15 mouse cellular contexts compared by ENCODE assay signal in the genomic region with DNA sequence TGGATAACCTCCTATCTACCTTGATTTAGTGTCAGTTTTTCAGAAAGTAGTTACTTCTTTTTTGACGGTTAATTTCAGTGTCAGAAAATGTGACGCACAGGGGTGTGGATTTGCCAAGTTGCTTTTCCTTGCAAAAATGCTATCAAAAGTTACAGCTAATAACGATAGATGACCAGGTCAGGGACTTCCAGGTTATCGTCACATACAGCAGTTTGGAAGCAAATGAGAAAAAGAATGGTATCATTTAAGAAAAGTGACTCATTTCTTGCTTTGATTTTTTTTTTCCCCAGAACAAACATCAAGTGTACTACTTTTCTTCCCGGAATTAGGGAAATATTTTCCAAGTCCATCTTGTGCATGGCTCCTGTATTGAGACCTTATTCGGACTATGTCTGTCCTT. TPM values are rescaled to one million over a fixed set of nuclear protein-coding genes. Genes with fewer than 3 reads are reported as not detected.
DNase-seq lines count a peak whose midpoint lies in the region; ATAC-seq and TF ChIP-seq lines count a peak whose summit lies in the region.
"Had no signal": no experiment of that assay in that cellular context is flagged by ENCODE, and none has a peak within 500 bp of the region (broad histone marks: within the 10 kb centered on the region; RNA-seq: fewer than 3 reads in every experiment).

No protein-coding gene starts in this region.

- no peak for DNase-seq in heart, embryonic 10.5 days (ENCODE audit: low spot score)
- DNase-seq in heart, postnatal 25 days (ENCODE audit: low spot score): no peak
- no peak for DNase-seq in liver
- DNase-seq in forebrain, postnatal 0 days: no peak
- no peak for DNase-seq in liver, postnatal 0 days
- DNase-seq in natural killer cell, adult 2 months (ENCODE audit: low spot score in 2 of 2): no peak
- DNase-seq: cerebellum, adult 11-12 months; gastrocnemius, postnatal 10 days; right cerebral cortex, postnatal 25 days had no signal

- intact Hi-C loops in heart, postnatal 25 days (cut with DNase I): loop anchor here (2.0 to 10.0 kb wide), 5 partner anchors 15 to 163 kb away; partner anchors contain the start of gene Agl

- no peaks in the 10 kb centered on the region for H3K27me3 ChIP-seq in heart, embryonic 10.5 days (ENCODE audit: insufficient read depth, poor library complexity, severe bottlenecking)
- no peaks in the 10 kb centered on the region for H3K27me3 ChIP-seq in liver, embryonic 12.5 days (replicated peaks)
- no peaks in the 10 kb centered on the region for H3K27me3 ChIP-seq in forebrain, postnatal 0 days (ENCODE audit: insufficient read depth, low read length)
- H3K27me3 ChIP-seq in liver, postnatal 0 days (ENCODE audit: insufficient read depth, low read length): no peaks in the 10 kb centered on the region
- H3K27me3 ChIP-seq: Patski had no signal

- H3K4me2 ChIP-seq in liver, embryonic 12.5 days: peak overlapping the region; percentile 16; the same call in 1 of the 2 replicates
- H3K4me2 ChIP-seq in forebrain, postnatal 0 days (ENCODE audit: low read depth): peak overlapping the region; percentile 59
- peak overlapping the region; percentile 56 for H3K4me2 ChIP-seq in liver, postnatal 0 days (ENCODE audit: low read depth, low read length)

- WGBS in heart, embryonic 10.5 days: 81% methylated on average over 6 of the region's 6 CpGs
- 73% methylated on average over 6 of the region's 6 CpGs for WGBS in liver, embryonic 12.5 days (ENCODE audit: insufficient replicate concordance)
- WGBS in forebrain, postnatal 0 days: 61% methylated on average over 6 of the region's 6 CpGs
- WGBS in liver, postnatal 0 days (ENCODE audit: insufficient replicate concordance): 57% methylated on average over 6 of the region's 6 CpGs

- no peak for TF ChIP-seq CTCF in forebrain, postnatal 0 days (IDR thresholded peaks at IDR 0.05; ENCODE audit: low read depth)
- no peak for TF ChIP-seq CTCF in liver, postnatal 0 days (IDR thresholded peaks at IDR 0.05; ENCODE audit: low read depth)

- no peak for ATAC-seq in liver, embryonic 12.5 days
- ATAC-seq in forebrain, postnatal 0 days: no peak
- ATAC-seq in liver, postnatal 0 days: no peak
- no peak for ATAC-seq in megakaryocyte, adult 5-6 weeks (ENCODE audit: poor library complexity, severe bottlenecking)

- H3K4me1 ChIP-seq in heart, embryonic 10.5 days: peaks cover 5% of the 10 kb centered on the region
- no peaks in the 10 kb centered on the region for H3K4me1 ChIP-seq in liver, embryonic 12.5 days
- H3K4me1 ChIP-seq in forebrain, postnatal 0 days (ENCODE audit: insufficient read depth): no peaks in the 10 kb centered on the region; the same call in 1 of the 2 replicates
- no peaks in the 10 kb centered on the region for H3K4me1 ChIP-seq in liver, postnatal 0 days (ENCODE audit: insufficient read depth)

- H3K36me3 ChIP-seq in heart, embryonic 10.5 days: no peaks in the 10 kb centered on the region
- no peaks in the 10 kb centered on the region for H3K36me3 ChIP-seq in liver, embryonic 12.5 days
- no peaks in the 10 kb centered on the region for H3K36me3 ChIP-seq in forebrain, postnatal 0 days (ENCODE audit: insufficient read depth)
- no peaks in the 10 kb centered on the region for H3K36me3 ChIP-seq in liver, postnatal 0 days (replicated peaks; ENCODE audit: insufficient read depth, low read length)

- no peaks in the 10 kb centered on the region for H3K9me3 ChIP-seq in heart, embryonic 10.5 days
- H3K9me3 ChIP-seq in liver, embryonic 12.5 days (replicated peaks): no peaks in the 10 kb centered on the region
- no peaks in the 10 kb centered on the region for H3K9me3 ChIP-seq in forebrain, postnatal 0 days (ENCODE audit: low read length)
- H3K9me3 ChIP-seq in liver, postnatal 0 days (ENCODE audit: low read length): no peaks in the 10 kb centered on the region

- peak overlapping the region; percentile 5; the same call in 1 of the 2 replicates for H3K4me3 ChIP-seq in heart, embryonic 10.5 days
- no peak overlapping the region for H3K4me3 ChIP-seq in liver, embryonic 12.5 days
- peak overlapping the region; percentile 49 for H3K4me3 ChIP-seq in forebrain, postnatal 0 days (ENCODE audit: low read depth, low read length)
- peak overlapping the region; percentile 43 for H3K4me3 ChIP-seq in liver, postnatal 0 days (ENCODE audit: low read depth, low read length)

- H3K9ac ChIP-seq in liver, embryonic 12.5 days: no peak overlapping the region
- H3K9ac ChIP-seq in forebrain, postnatal 0 days: 0 out of 2 replicates have a peak overlapping the region, but pooled peaks have one; percentile 33
- H3K9ac ChIP-seq in liver, postnatal 0 days (replicated peaks): peak overlapping the region; percentile 54

- no peak overlapping the region for H3K27ac ChIP-seq in heart, embryonic 10.5 days
- H3K27ac ChIP-seq in liver, embryonic 12.5 days: no peak overlapping the region
- H3K27ac ChIP-seq in forebrain, postnatal 0 days (ENCODE audit: low read depth, low read length): peak overlapping the region; percentile 24; the same call in 1 of the 2 replicates
- H3K27ac ChIP-seq in liver, postnatal 0 days (ENCODE audit: low read depth): peak overlapping the region; percentile 91

- TF ChIP-seq EP300 in liver, postnatal 0 days (IDR thresholded peaks at IDR 0.05; ENCODE audit: low read depth): no peak

RNA-seq across cellular contexts. Expression of gene 4930455H04Rik, which starts 0.6 kb away (rescaled TPM):
- not detected in 2 replicates for polyA plus RNA-seq in heart, embryonic 10.5 days (2016; fragmentation: Nextera tagmentation; extraction: Ambion mirVana)
- total RNA-seq in heart, postnatal 25 days (2021): not detected
- polyA plus RNA-seq in liver, embryonic 12.5 days (2016; fragmentation: Nextera tagmentation; extraction: Ambion mirVana): not detected in 2 replicates
- total RNA-seq in forebrain, postnatal 0 days (2014; rRNA removed): not detected in 2 replicates
- polyA plus RNA-seq in forebrain, postnatal 0 days (2015; fragmentation: Nextera tagmentation; extraction: Ambion mirVana): not detected in 2 replicates
- 0.19 TPM in 1 of 2 replicates, not detected in the other for polyA plus RNA-seq in liver, postnatal 0 days (2015; fragmentation: Nextera tagmentation; extraction: Ambion mirVana)
- total RNA-seq in megakaryocyte, adult 5-6 weeks (2015): not detected in 2 replicates
- not detected in 2 replicates for total RNA-seq in megakaryocyte, adult 5-6 weeks (2017)
- total RNA-seq: layer of hippocampus, postnatal 14 days; megakaryocyte progenitor cell, adult 5-6 weeks had no signal
- polyA plus RNA-seq: neural tube, embryonic 14.5 days; Patski had no signal

RNA-seq across cellular contexts. Expression of gene Palmd, which starts 1.4 kb away (rescaled TPM):
- polyA plus RNA-seq in heart, embryonic 10.5 days (2016; fragmentation: Nextera tagmentation; extraction: Ambion mirVana): 3.9 and 6.6 TPM in 2 replicates
- 10 to 100 TPM; 54.5 to 71.2 TPM for total RNA-seq in heart, postnatal 25 days (2021)
- polyA plus RNA-seq in liver, embryonic 12.5 days (2016; fragmentation: Nextera tagmentation; extraction: Ambion mirVana): 3.0 and 4.0 TPM in 2 replicates
- 6.3 and 6.9 TPM in 2 replicates for total RNA-seq in forebrain, postnatal 0 days (2014; rRNA removed)
- polyA plus RNA-seq in forebrain, postnatal 0 days (2015; fragmentation: Nextera tagmentation; extraction: Ambion mirVana): 8.8 and 11.7 TPM in 2 replicates
- 30.8 and 31.0 TPM in 2 replicates for polyA plus RNA-seq in liver, postnatal 0 days (2015; fragmentation: Nextera tagmentation; extraction: Ambion mirVana)
- total RNA-seq in megakaryocyte, adult 5-6 weeks (2015): not detected in 2 replicates
- total RNA-seq in megakaryocyte, adult 5-6 weeks (2017): not detected in 2 replicates
- total RNA-seq: megakaryocyte progenitor cell, adult 5-6 weeks had no signal

Comparison
In these comparisons a context has a peak if more than half of its experiments do, and no peak if none do; other contexts are left out.
1. H3K27ac ChIP-seq: peak in forebrain, postnatal 0 days (single experiment) and liver, postnatal 0 days (single experiment); none in heart, embryonic 10.5 days (single experiment) and liver, embryonic 12.5 days (single experiment).
2. Peak in every context shown above with its lines, with median percentiles within 50 percentile points of each other: H3K4me2 ChIP-seq.